Mouse (Mus musculus): Measurements from ENCODE around the gene Fntb. TPM values are rescaled to one million over a fixed set of nuclear protein-coding genes. Genes with fewer than 3 reads are reported as not detected.

Fntb gene
- polyA plus RNA-seq, 1 experiment from 2014 or later = 30.1 TPM

DNA sequence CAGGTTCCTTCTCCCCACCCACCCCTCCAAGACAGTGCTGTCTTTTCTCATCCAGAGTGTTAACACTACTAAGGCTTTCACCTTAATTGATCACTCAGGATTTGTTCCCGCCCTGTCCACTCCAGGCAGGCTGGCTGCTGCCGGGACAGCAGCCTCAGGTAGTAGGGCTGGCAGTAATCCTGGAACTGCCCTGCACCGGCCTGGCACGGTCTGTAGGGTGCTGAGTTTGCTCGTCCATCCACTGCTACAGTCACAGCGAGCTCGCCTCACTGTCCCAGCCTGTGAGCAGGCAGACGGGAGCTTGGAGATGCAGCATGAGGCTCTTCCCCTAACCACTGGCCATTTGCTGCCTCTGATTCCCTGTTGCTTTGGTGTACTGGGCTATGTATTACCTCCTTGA is 155.6 kb downstream of the Fntb start:
- Histone ChIP-seq H3K27ac (no peak overlapping the region), H3K27me3 (no peaks in the 10 kb centered on the region), H3K9ac (no peak overlapping the region), H3K4me2 (no peak overlapping the region), H3K9me3 (replicated peaks) (no peaks in the 10 kb centered on the region), H3K36me3 (ENCODE audit: poor library complexity, severe bottlenecking) (peaks cover 22% of the 10 kb centered on the region; the same call in 1 of the 2 replicates), H3K4me1 (no peaks in the 10 kb centered on the region), H3K4me3 (no peak overlapping the region)
- no peak for ATAC-seq
- WGBS = 89% methylated on average over 8 of the region's 8 CpGs

DNA sequence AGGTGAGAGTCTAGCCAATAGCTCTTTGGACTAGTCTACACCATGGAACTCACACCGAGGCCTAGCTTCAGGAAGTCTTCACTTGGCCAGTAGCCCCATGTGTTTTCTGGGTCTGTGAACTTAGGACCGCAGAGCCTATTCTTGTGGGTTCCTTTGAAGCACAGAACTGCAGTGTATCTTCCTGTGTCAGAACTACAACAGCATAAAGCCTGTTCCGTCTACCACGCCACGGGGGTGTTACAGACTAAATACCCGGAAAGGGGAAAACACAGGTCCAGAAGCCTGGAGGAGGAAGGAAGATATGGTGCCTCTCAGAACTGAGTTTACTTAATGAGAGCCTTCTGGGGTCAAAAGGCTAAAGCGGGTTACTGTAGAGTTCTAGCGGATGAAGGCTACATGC is 157.7 kb downstream of the Fntb start:
- no peak for ATAC-seq
- H3K27me3 ChIP-seq = no peaks in the 10 kb centered on the region
- H3K9me3 ChIP-seq (replicated peaks) = no peaks in the 10 kb centered on the region
- 93% methylated on average over 8 of the region's 8 CpGs for WGBS
- H3K4me2 ChIP-seq = no peak overlapping the region
- H3K4me3 ChIP-seq = no peak overlapping the region
- no peak overlapping the region for H3K9ac ChIP-seq
- no peak overlapping the region for H3K27ac ChIP-seq
- H3K4me1 ChIP-seq = no peaks in the 10 kb centered on the region
- peaks cover 15% of the 10 kb centered on the region; the same call in 1 of the 2 replicates for H3K36me3 ChIP-seq (ENCODE audit: poor library complexity, severe bottlenecking)

DNA sequence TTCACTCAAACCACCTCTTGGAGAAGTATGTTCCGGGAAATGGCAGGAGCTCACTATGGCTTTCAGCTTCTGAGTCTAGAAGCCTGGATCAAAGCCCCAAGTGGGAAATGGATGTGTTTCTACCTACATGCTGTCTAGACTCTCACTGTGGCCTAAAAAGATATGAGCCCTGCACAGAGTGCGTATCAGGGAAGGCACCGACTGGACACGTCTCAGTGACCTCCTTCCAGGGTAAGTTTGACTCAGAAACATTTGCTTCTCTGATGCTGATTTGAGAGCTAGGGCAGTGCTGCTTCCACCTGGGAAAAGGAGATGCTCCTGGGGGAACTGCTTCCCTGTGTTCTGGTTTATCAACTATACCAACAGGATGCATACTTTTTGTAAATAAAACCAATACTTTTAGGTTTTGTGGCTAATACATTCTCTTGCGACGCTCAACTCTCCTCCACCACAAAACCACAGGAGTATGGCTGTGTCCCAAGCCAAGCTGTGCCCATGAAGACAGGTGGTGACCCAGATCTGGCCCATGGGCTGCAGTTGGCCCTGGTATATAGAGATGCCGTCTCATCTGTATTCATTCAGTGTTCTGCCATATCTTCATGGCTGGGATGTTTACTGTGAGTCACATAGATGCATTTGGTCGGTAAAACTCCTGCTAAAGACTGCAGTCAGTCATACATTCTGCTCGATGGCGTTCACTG is 159.7 kb downstream of the Fntb start:
- no peaks in the 10 kb centered on the region for H3K9me3 ChIP-seq (replicated peaks)
- ATAC-seq = no peak

DNA sequence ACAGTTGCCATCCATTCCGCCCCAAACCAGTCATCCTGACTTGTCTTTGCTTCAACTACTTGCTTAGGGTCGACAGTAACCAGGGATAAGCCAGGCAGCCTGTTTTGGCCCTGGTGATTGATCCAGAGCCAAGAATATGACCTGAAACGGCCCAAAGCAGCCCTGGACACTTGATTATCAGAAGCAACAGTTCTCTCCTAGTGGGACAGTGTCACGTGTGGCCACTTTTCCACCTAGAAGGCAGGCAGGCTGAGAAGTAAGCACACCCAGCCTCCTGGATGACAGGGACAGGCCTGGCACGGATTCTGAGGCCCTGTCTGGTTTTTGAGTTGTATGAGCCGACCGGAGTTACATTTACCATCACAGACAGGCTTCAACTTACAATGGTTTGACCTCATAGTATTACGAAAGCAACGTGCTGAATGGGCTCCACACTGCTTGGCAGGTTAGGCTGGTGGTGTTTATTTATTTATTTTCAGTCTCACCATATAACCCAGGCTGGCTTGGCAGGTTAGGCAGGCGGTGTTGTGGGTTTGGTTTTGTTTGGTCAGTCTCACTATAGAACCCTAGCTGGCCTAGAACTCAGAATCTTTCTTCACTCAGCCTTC is 161.1 kb downstream of the Fntb start:
- H3K4me3 ChIP-seq = no peak overlapping the region
- no peak for ATAC-seq
- WGBS = 84% methylated on average over 10 of the region's 10 CpGs
- no peaks in the 10 kb centered on the region for H3K9me3 ChIP-seq (replicated peaks)
- H3K4me2 ChIP-seq = no peak overlapping the region
- H3K4me1 ChIP-seq = no peaks in the 10 kb centered on the region
- no peak overlapping the region for H3K27ac ChIP-seq
- H3K36me3 ChIP-seq (ENCODE audit: poor library complexity, severe bottlenecking) = no peaks in the 10 kb centered on the region; the same call in 1 of the 2 replicates
- H3K27me3 ChIP-seq = no peaks in the 10 kb centered on the region
- no peak overlapping the region for H3K9ac ChIP-seq

More for the DNA sequence above, 159.7 kb downstream of the Fntb start:
- no peak overlapping the region for H3K9ac ChIP-seq
- no peak overlapping the region for H3K27ac ChIP-seq
- H3K27me3 ChIP-seq = no peaks in the 10 kb centered on the region
- no peak overlapping the region for H3K4me2 ChIP-seq
- no peaks in the 10 kb centered on the region for H3K4me1 ChIP-seq
- H3K4me3 ChIP-seq = no peak overlapping the region
- WGBS = 94% methylated on average over 10 of the region's 10 CpGs
- H3K36me3 ChIP-seq (ENCODE audit: poor library complexity, severe bottlenecking) = peaks cover 11% of the 10 kb centered on the region; the same call in 1 of the 2 replicates

DNA sequence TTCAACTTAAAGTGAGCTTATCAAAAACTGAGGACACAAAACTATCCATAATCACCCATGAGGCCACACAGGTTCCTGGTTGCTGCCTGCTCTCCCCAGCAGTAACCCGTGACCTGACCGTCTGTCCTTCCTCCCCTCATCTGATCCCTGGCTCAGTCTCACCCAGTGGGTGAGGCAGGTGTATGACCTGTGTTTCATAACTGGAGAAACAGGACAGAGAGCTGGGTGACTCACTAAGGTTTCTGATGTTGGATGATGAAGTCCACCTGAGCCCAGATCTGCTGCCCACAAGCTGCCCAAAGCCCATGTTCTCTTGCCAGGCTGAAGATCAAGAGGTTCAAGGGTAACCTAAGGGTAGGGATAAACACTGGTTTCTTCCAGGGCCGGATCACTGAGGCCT is 161.6 kb downstream of the Fntb start:
- 92% methylated on average over 3 of the region's 3 CpGs for WGBS
- no peak overlapping the region for H3K27ac ChIP-seq

DNA sequence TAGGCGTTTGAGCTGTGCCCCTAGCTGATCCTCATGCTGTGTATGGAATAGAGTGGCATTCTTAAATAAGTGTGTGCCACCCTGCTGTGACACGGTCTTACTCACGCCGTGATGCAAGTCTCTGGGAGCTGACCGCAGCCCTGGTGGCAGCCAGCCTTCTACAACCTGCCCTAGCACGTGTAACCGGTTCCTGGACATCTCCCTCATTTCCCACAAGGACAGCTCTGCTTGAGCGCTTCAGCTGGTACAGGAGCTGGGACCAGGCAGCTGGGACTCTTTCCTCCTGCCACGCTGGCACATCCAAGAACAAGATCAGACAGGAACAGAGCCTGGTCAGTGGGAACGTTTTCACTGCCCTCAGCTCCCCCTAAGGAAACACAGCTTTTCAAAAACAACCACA is 162.2 kb downstream of the Fntb start:
- H3K9me3 ChIP-seq (replicated peaks) = no peaks in the 10 kb centered on the region
- no peak for ATAC-seq
- H3K36me3 ChIP-seq (ENCODE audit: poor library complexity, severe bottlenecking) = peaks cover 7% of the 10 kb centered on the region; the same call in 1 of the 2 replicates
- no peak overlapping the region for H3K9ac ChIP-seq
- H3K4me2 ChIP-seq = no peak overlapping the region
- H3K27ac ChIP-seq = no peak overlapping the region
- no peak overlapping the region for H3K4me3 ChIP-seq
- H3K4me1 ChIP-seq = no peaks in the 10 kb centered on the region
- no peaks in the 10 kb centered on the region for H3K27me3 ChIP-seq
- 58% methylated on average over 10 of the region's 10 CpGs for WGBS

More for the DNA sequence above, 161.6 kb downstream of the Fntb start:
- peaks cover 3% of the 10 kb centered on the region; the same call in 1 of the 2 replicates for H3K36me3 ChIP-seq (ENCODE audit: poor library complexity, severe bottlenecking)
- no peaks in the 10 kb centered on the region for H3K9me3 ChIP-seq (replicated peaks)
- no peak overlapping the region for H3K9ac ChIP-seq
- no peaks in the 10 kb centered on the region for H3K27me3 ChIP-seq
- H3K4me1 ChIP-seq = no peaks in the 10 kb centered on the region
- H3K4me3 ChIP-seq = no peak overlapping the region
- ATAC-seq = no peak
- no peak overlapping the region for H3K4me2 ChIP-seq

DNA sequence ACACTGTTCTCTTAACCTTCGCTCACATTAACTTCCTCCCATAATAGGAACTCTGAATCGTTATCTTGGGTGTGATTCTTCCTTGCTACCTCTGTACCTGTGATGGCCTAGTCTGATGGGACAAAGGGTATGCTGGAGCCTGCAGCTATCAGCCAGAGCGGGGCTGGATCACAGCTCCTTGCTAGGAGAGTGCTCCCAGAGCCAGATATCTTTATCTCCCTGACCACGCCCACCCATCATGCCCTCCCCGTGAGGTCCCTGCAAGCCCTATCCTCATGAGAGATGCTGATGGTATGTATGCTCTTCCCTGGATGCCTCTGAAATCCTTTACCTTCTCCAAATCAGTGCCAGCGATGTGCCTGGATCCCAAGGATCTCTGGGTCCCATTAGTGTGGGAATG is 164.8 kb downstream of the Fntb start:
- Histone ChIP-seq H3K27me3 (no peaks in the 10 kb centered on the region), H3K9me3 (replicated peaks) (no peaks in the 10 kb centered on the region), H3K27ac (no peak overlapping the region), H3K4me1 (no peaks in the 10 kb centered on the region), H3K36me3 (ENCODE audit: poor library complexity, severe bottlenecking) (peaks cover 12% of the 10 kb centered on the region; the same call in 1 of the 2 replicates), H3K9ac (no peak overlapping the region), H3K4me2 (no peak overlapping the region), H3K4me3 (no peak overlapping the region)
- WGBS = 71% methylated on average over 6 of the region's 6 CpGs
- no peak for ATAC-seq

DNA sequence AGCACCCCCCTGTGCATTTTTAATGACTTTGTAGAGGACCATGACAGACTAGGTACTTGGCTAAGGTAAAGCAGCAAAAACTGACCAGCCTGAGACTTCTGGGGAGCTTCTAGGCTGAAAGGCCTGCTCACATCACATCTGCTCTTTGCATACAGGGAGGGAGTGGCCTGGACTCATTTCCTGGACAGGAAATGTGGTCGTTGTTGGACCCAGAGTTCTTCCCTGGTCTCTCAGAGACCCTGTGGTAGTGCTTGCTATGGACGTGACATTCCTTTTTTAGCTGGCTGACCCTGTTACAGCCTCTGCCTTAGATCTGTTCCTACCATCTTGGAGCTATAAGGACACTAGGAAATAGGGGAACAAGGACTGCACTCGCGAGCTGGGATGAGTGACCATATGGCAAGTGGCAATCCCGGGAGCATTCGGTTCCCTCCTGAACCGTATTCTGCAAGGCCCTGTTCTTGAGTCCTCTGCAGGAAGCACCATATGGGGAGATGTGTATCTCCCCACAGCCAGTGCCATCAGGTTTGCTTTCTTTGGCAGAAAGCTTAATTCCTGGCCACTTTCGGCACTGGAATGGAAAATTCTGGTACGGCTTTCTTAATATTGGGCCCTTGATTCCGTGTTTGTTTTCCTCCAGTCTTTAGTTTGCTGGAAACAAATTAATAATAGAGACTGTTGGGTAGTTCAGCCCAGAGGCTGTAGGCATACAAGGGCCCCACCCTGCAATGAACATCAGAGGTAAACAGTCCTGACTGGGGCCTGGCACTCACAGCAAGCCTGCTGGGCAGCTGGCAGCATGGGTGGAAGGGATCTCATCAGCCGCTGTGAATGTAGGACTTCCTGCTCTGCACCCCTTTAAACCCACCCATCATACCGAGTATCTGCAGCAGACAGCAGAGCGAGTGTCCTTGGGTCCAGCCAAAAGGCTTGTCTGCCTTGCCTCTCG is 166.6 kb downstream of the Fntb start:
- Histone ChIP-seq H3K4me1 (no peaks in the 10 kb centered on the region), H3K9ac (no peak overlapping the region), H3K4me3 (no peak overlapping the region), H3K9me3 (replicated peaks) (no peaks in the 10 kb centered on the region), H3K36me3 (ENCODE audit: poor library complexity, severe bottlenecking) (peaks cover 28% of the 10 kb centered on the region), H3K4me2 (no peak overlapping the region), H3K27me3 (no peaks in the 10 kb centered on the region), H3K27ac (no peak overlapping the region)
- ATAC-seq = no peak
- 89% methylated on average over 14 of the region's 14 CpGs for WGBS

DNA sequence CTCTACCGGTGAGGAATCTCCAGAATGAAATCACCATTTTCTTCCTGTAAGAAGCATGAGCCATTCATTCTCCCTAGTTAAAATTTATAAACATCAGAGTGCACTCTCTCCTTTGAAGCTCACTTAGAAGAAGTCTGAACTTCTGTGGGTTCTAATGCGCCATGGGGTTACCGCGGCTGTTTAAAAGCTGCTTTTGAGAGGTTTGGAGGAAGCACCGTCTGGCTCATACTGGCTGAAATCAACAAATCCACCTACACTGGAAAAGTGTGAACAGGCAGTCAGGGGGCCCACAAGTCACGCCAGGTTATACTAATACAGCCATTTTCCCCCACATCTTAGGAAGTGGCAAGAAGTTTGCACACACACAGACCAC is 167.3 kb downstream of the Fntb start:
- Histone ChIP-seq H3K4me1 (no peaks in the 10 kb centered on the region), H3K4me2 (no peak overlapping the region), H3K9ac (no peak overlapping the region), H3K27me3 (no peaks in the 10 kb centered on the region), H3K27ac (no peak overlapping the region), H3K4me3 (no peak overlapping the region), H3K9me3 (replicated peaks) (no peaks in the 10 kb centered on the region), H3K36me3 (ENCODE audit: poor library complexity, severe bottlenecking) (peaks cover 34% of the 10 kb centered on the region)
- 91% methylated on average over 6 of the region's 6 CpGs for WGBS
- no peak for ATAC-seq

DNA sequence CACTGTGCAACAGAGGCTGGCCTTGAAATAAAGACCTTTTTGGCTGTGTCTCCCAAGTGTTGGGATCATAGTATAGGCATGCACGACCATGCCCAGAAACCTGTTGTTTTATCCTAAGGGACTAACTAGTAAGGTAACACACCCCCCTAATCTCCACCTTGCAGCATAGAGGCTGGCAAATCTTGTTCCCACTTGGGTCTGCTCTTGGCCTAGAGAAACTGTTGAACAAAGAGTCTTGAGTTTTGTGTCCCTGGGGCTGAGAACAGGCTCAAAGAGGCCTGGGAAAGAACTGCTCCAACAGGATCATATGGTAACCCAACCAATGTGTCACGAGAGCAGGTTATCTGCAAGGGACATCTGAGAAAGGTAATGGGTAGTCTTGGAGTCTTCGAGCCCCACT is 169.0 kb downstream of the Fntb start:
- H3K4me2 ChIP-seq = no peak overlapping the region
- no peaks in the 10 kb centered on the region for H3K4me1 ChIP-seq
- H3K36me3 ChIP-seq (ENCODE audit: poor library complexity, severe bottlenecking) = peaks cover 52% of the 10 kb centered on the region
- H3K4me3 ChIP-seq = no peak overlapping the region
- H3K27me3 ChIP-seq = no peaks in the 10 kb centered on the region
- no peaks in the 10 kb centered on the region for H3K9me3 ChIP-seq (replicated peaks)
- WGBS = 93% methylated on average over 3 of the region's 3 CpGs
- no peak overlapping the region for H3K9ac ChIP-seq
- ATAC-seq = no peak
- no peak overlapping the region for H3K27ac ChIP-seq

DNA sequence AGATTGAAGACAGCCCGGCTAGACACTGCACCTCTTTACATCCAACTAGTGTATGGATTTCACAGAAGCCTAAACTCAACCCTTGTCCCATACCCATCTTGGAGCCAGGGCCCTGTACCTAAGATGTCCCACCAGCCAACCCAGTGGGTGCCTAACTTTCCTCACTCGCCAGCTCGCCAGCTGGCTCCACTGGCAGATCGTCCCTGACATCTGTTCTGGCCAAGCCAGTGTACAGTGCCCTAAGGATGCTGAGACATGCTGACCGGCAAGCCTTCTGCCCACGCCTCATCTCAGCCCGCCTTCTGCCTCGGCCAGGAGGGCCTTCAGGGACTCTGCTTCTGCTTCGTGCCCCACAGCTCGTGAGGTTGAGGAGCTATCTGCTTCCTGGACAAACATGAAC is 170.8 kb downstream of the Fntb start:
- no peaks in the 10 kb centered on the region for H3K27me3 ChIP-seq
- H3K36me3 ChIP-seq (ENCODE audit: poor library complexity, severe bottlenecking) = peaks cover 70% of the 10 kb centered on the region
- no peaks in the 10 kb centered on the region for H3K9me3 ChIP-seq (replicated peaks)
- H3K4me2 ChIP-seq = no peak overlapping the region
- ATAC-seq = no peak
- 95% methylated on average over 10 of the region's 10 CpGs for WGBS
- H3K4me3 ChIP-seq = no peak overlapping the region
- no peaks in the 10 kb centered on the region for H3K4me1 ChIP-seq
- H3K9ac ChIP-seq = no peak overlapping the region
- no peak overlapping the region for H3K27ac ChIP-seq

DNA sequence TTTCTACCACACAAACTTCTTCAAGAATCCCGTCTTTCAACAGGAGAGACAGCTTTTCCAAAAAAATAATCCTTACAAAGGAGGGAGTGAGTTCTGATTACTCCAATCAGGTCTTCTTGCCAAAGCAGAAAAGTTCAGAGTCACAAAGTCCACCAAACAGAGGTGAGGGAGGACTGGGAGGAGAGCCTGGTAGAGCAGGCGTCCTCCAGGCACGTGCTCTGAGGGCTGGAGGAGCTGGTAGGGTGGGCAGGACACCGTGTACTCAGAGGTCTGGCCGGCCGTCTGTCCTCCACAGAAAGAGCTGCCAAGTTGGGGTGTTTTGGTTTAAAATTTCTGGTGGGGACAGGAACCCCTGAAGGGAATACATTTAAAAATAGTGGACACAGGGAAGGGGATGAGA is 172.6 kb downstream of the Fntb start:
- WGBS = 95% methylated on average over 6 of the region's 6 CpGs
- Histone ChIP-seq H3K27ac (no peak overlapping the region), H3K4me1 (no peaks in the 10 kb centered on the region), H3K9me3 (replicated peaks) (no peaks in the 10 kb centered on the region), H3K4me3 (no peak overlapping the region), H3K4me2 (no peak overlapping the region), H3K9ac (no peak overlapping the region), H3K36me3 (ENCODE audit: poor library complexity, severe bottlenecking) (peaks cover 80% of the 10 kb centered on the region), H3K27me3 (no peaks in the 10 kb centered on the region)
- no peak for ATAC-seq
